Mouse (Mus musculus): ENCODE results near the gene Spag7.

DNA sequence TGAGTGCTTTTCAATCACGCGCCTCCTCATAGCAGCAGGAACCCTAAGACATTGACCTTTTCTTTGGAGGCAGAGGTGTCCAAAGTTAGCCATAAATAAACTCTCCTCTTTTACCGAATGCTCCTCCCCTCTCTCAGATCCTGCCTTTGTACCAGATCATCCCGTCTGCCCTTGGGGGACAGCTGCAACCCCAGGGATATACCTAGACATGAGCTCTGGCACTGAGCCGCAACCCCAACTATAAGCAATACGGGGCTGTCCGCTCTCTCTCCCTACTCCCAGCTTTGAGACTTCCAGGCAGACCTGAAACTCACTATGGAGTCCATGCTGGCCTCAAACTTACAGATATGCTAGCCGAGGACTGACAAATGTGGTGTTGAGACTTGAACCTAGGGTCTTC, 2.5 kb downstream of the Spag7 start:
- no peak for TF ChIP-seq NANOG (IDR thresholded peaks at IDR 0.05; ENCODE audit: borderline replicate concordance, low read length)
- no peak for TF ChIP-seq CTCF (conservative IDR thresholded peaks at IDR 0.05; ENCODE audit: low read length)
- no peak for TF ChIP-seq POU5F1 (IDR thresholded peaks at IDR 0.05; ENCODE audit: borderline replicate concordance, low read length)
